ENCODE assay signal across 8 mouse cellular contexts in genomic region chr13:108127130-108127529, GRCm38 (mm10). TPM values are rescaled to one million over a fixed set of nuclear protein-coding genes. Genes with fewer than 3 reads are reported as not detected.
DNase-seq lines count a peak whose midpoint lies in the region; ATAC-seq and TF ChIP-seq lines count a peak whose summit lies in the region.

No protein-coding gene starts in this region.

- 0% methylated on average over 1 of the region's 1 CpGs for WGBS in liver, embryonic 14.5 days (ENCODE audit: insufficient replicate concordance)
- 0% methylated on average over 1 of the region's 1 CpGs for WGBS in stomach, postnatal 0 days

- H3K9ac ChIP-seq in liver, embryonic 14.5 days (replicated peaks) = no peak overlapping the region
- H3K9ac ChIP-seq in stomach, postnatal 0 days (ENCODE audit: low read length) = no peak overlapping the region

- H3K4me3 ChIP-seq in liver, embryonic 14.5 days (ENCODE audit: insufficient read depth in 1 of 2, low read depth in 2 of 2, low read length in 2 of 2) = no peak overlapping the region
- H3K4me3 ChIP-seq in stomach, postnatal 0 days (ENCODE audit: low read depth, low read length) = no peak overlapping the region

- H3K4me2 ChIP-seq in liver, embryonic 14.5 days (ENCODE audit: low read depth) = no peak overlapping the region
- no peak overlapping the region for H3K4me2 ChIP-seq in stomach, postnatal 0 days (replicated peaks; ENCODE audit: low read depth)

- ATAC-seq in liver, embryonic 14.5 days (ENCODE audit: insufficient read depth) = no peak
- no peak for ATAC-seq in stomach, postnatal 0 days (ENCODE audit: low FRiP score, low TSS enrichment)

- TF ChIP-seq EP300 in liver, embryonic 14.5 days (IDR thresholded peaks at IDR 0.05; ENCODE audit: low read depth) = no peak
- no peak for TF ChIP-seq EP300 in stomach, postnatal 0 days (optimal IDR thresholded peaks at IDR 0.05)

- H3K27ac ChIP-seq in liver, embryonic 14.5 days = no peak overlapping the region
- no peak overlapping the region for H3K27ac ChIP-seq in stomach, postnatal 0 days (replicated peaks)

- DNase-seq in heart, postnatal 10 days = peak; percentile 20 to 47
- no peak for DNase-seq in heart, adult 9 months (ENCODE audit: low spot score in 2 of 2)
- peak; percentile 50 for DNase-seq in testis, postnatal 10 days (ENCODE audit: low spot score)
- no peak for DNase-seq in testis, postnatal 14 days (ENCODE audit: low spot score)
- DNase-seq in cerebellum, postnatal 14 days = peak; percentile 46 to 69
- peak in 2 of 3 experiments; percentile 5 to 17 for DNase-seq in liver, embryonic 14.5 days (ENCODE audit: low read depth in 3 of 3, low spot score in 3 of 3)
- DNase-seq in stomach, postnatal 0 days (ENCODE audit: low spot score) = peak; percentile 51
- no peak for DNase-seq in ovary, postnatal 14 days (ENCODE audit: low spot score)

- H3K9me3 ChIP-seq in liver, embryonic 14.5 days (ENCODE audit: control insufficient read depth, low read length) = no peaks in the 10 kb centered on the region
- H3K9me3 ChIP-seq in stomach, postnatal 0 days (ENCODE audit: control insufficient read depth, low read length) = no peaks in the 10 kb centered on the region

- H3K4me1 ChIP-seq in liver, embryonic 14.5 days (replicated peaks; ENCODE audit: control insufficient read depth in 2 of 2, insufficient read depth in 2 of 2, low read length in 1 of 2) = no peaks in the 10 kb centered on the region
- no peaks in the 10 kb centered on the region for H3K4me1 ChIP-seq in stomach, postnatal 0 days (replicated peaks; ENCODE audit: control insufficient read depth, insufficient read depth)

- intact Hi-C loops in heart, postnatal 10 days (cut with DNase I) = loop anchor here (5.0 kb wide), 1 partner anchor 85 kb away; the partner anchor contains the start of gene Smim15

- no peaks in the 10 kb centered on the region for H3K36me3 ChIP-seq in liver, embryonic 14.5 days (replicated peaks; ENCODE audit: control insufficient read depth, insufficient read depth, low read depth)
- H3K36me3 ChIP-seq in stomach, postnatal 0 days (ENCODE audit: control insufficient read depth, insufficient read depth, low read length) = no peaks in the 10 kb centered on the region

- no peaks in the 10 kb centered on the region for H3K27me3 ChIP-seq in liver, embryonic 14.5 days (ENCODE audit: control insufficient read depth, insufficient read depth, low read length)
- H3K27me3 ChIP-seq in stomach, postnatal 0 days (ENCODE audit: control insufficient read depth, insufficient read depth, low read length) = no peaks in the 10 kb centered on the region

- peak; percentile 65 for TF ChIP-seq CTCF in liver, embryonic 14.5 days (IDR thresholded peaks at IDR 0.05; ENCODE audit: low read depth)
- TF ChIP-seq CTCF in stomach, postnatal 0 days (IDR thresholded peaks at IDR 0.05; ENCODE audit: low read depth) = peak; percentile 73

RNA-seq across cellular contexts. Expression of gene Ndufaf2, which starts 31.3 kb away (rescaled TPM):
- total RNA-seq in heart, postnatal 10 days (2021) = 10 to 100 TPM; 24.2 to 25.1 TPM
- 6.4 and 21.6 TPM in 2 replicates for polyA plus RNA-seq in liver, embryonic 14.5 days (2012; rRNA removed)
- 33.6 and 33.8 TPM in 2 replicates for polyA plus RNA-seq in liver, embryonic 14.5 days (2014; fragmentation: Nextera tagmentation; extraction: Ambion mirVana)
- polyA plus RNA-seq in stomach, postnatal 0 days (2015; fragmentation: Nextera tagmentation; extraction: Ambion mirVana) = 39.9 and 44.9 TPM in 2 replicates

RNA-seq across cellular contexts. Expression of gene Ercc8, which starts 31.4 kb away (rescaled TPM):
- 10 to 100 TPM; 12.9 to 15.2 TPM for total RNA-seq in heart, postnatal 10 days (2021)
- 4.6 and 5.6 TPM in 2 replicates for polyA plus RNA-seq in liver, embryonic 14.5 days (2012; rRNA removed)
- polyA plus RNA-seq in liver, embryonic 14.5 days (2014; fragmentation: Nextera tagmentation; extraction: Ambion mirVana) = 7.8 and 8.8 TPM in 2 replicates
- 8.3 and 8.4 TPM in 2 replicates for polyA plus RNA-seq in stomach, postnatal 0 days (2015; fragmentation: Nextera tagmentation; extraction: Ambion mirVana)

Comparison
In these comparisons a context has a peak if more than half of its experiments do, and no peak if none do; other contexts are left out.
1. DNase-seq: peak in heart, postnatal 10 days (2 of 2), testis, postnatal 10 days (single experiment), cerebellum, postnatal 14 days (2 of 2), liver, embryonic 14.5 days (2 of 3) and stomach, postnatal 0 days (single experiment); none in heart, adult 9 months (0 of 2), testis, postnatal 14 days (single experiment) and ovary, postnatal 14 days (single experiment).